Mouse (Mus musculus): ENCODE data around the gene Upk1a. TPM values are rescaled to one million over a fixed set of nuclear protein-coding genes. Genes with fewer than 3 reads are reported as not detected.

Upk1a gene
- polyA plus RNA-seq, 1 experiment from 2014 or later, result 2.0 TPM

GRCm38 (mm10) chr7:30556894-30557536 lies 55.6 kb downstream of the Upk1a start:
- H3K4me1 ChIP-seq (replicated peaks), result peaks cover 31% of the 10 kb centered on the region
- ATAC-seq (ENCODE audit: insufficient number of reproducible peaks, insufficient read depth, low FRiP score, low TSS enrichment, low read depth), result no peak
- no peaks in the 10 kb centered on the region for H3K9me3 ChIP-seq
- no peaks in the 10 kb centered on the region for H3K27me3 ChIP-seq
- no peak overlapping the region for H3K4me2 ChIP-seq
- WGBS, result 94% methylated on average over 18 of the region's 18 CpGs
- no peak overlapping the region for H3K9ac ChIP-seq (replicated peaks)
- peaks cover 39% of the 10 kb centered on the region for H3K36me3 ChIP-seq
- H3K4me3 ChIP-seq (replicated peaks), result 0 out of 2 replicates have a peak overlapping the region, but pooled peaks have one; percentile 3
- H3K27ac ChIP-seq, result no peak overlapping the region

- Histone ChIP-seq H3K9me3 (no peaks in the 10 kb centered on the region), H3K4me1 (replicated peaks) (peaks cover 25% of the 10 kb centered on the region), H3K36me3 (peaks cover 44% of the 10 kb centered on the region), H3K27me3 (no peaks in the 10 kb centered on the region), H3K4me3 (replicated peaks) (peak overlapping the region; percentile 52), H3K4me2 (peak overlapping the region; percentile 89), H3K27ac (no peak overlapping the region), H3K9ac (replicated peaks) (peak overlapping the region; percentile 75)
- WGBS, result 88% methylated on average over 22 of the region's 22 CpGs
- no peak for ATAC-seq (ENCODE audit: insufficient number of reproducible peaks, insufficient read depth, low FRiP score, low TSS enrichment, low read depth)
Observed at GRCm38 (mm10) chr7:30553810-30554584, 58.6 kb downstream of the Upk1a start.

Small RNA genes within 50 kb of the gene (microRNA-seq; reads per million reads assigned to microRNA genes)
- not detected for gene Mir3569

Other genes starting within 250 kb of the Upk1a start
- 14.1 and 19.6 TPM in 2 replicates for gene Tyrobp, start 199.1 kb downstream of the Upk1a start, polyA plus RNA-seq (2016; fragmentation: Nextera tagmentation; extraction: Ambion mirVana)
- gene Hcst, start 193.0 kb downstream of the Upk1a start, polyA plus RNA-seq (2016; fragmentation: Nextera tagmentation; extraction: Ambion mirVana), result 0.77 TPM in 1 of 2 replicates, not detected in the other
- 1.2 and 1.3 TPM in 2 replicates for gene Nfkbid, start 191.1 kb downstream of the Upk1a start, polyA plus RNA-seq (2016; fragmentation: Nextera tagmentation; extraction: Ambion mirVana)
- 32.5 and 33.9 TPM in 2 replicates for gene Aplp1, start 167.3 kb downstream of the Upk1a start, polyA plus RNA-seq (2016; fragmentation: Nextera tagmentation; extraction: Ambion mirVana)
- 0.29 and 0.65 TPM in 2 replicates for gene Kirrel2, start 155.2 kb downstream of the Upk1a start, polyA plus RNA-seq (2016; fragmentation: Nextera tagmentation; extraction: Ambion mirVana)
- 0.10 TPM in 1 of 2 replicates, not detected in the other for gene Nphs1, start 154.5 kb downstream of the Upk1a start, polyA plus RNA-seq (2016; fragmentation: Nextera tagmentation; extraction: Ambion mirVana)
- not detected in 2 replicates for gene Prodh2, start 119.2 kb downstream of the Upk1a start, polyA plus RNA-seq (2016; fragmentation: Nextera tagmentation; extraction: Ambion mirVana)
- gene Arhgap33, start 77.8 kb downstream of the Upk1a start, polyA plus RNA-seq (2016; fragmentation: Nextera tagmentation; extraction: Ambion mirVana), result 15.1 and 17.7 TPM in 2 replicates
- 9.5 and 10.9 TPM in 2 replicates for gene Hspb6, start 60.7 kb downstream of the Upk1a start, polyA plus RNA-seq (2016; fragmentation: Nextera tagmentation; extraction: Ambion mirVana)
- 15.3 and 16.0 TPM in 2 replicates for gene Proser3, start 60.5 kb downstream of the Upk1a start, polyA plus RNA-seq (2016; fragmentation: Nextera tagmentation; extraction: Ambion mirVana)
- 45.4 and 51.5 TPM in 2 replicates for gene Lin37, start 53.0 kb downstream of the Upk1a start, polyA plus RNA-seq (2016; fragmentation: Nextera tagmentation; extraction: Ambion mirVana)
- gene U2af1l4, start 49.5 kb downstream of the Upk1a start, polyA plus RNA-seq (2016; fragmentation: Nextera tagmentation; extraction: Ambion mirVana), result 87.8 and 89.9 TPM in 2 replicates
- 16.3 and 18.5 TPM in 2 replicates for gene Gm49396, start 49.5 kb downstream of the Upk1a start, polyA plus RNA-seq (2016; fragmentation: Nextera tagmentation; extraction: Ambion mirVana)
- 136 TPM in 2 replicates for gene Psenen, start 49.2 kb downstream of the Upk1a start, polyA plus RNA-seq (2016; fragmentation: Nextera tagmentation; extraction: Ambion mirVana)
- gene Igflr1, start 47.4 kb downstream of the Upk1a start, polyA plus RNA-seq (2016; fragmentation: Nextera tagmentation; extraction: Ambion mirVana), result 3.2 and 4.1 TPM in 2 replicates
- 11.0 and 12.1 TPM in 2 replicates for gene Kmt2b, start 24.1 kb downstream of the Upk1a start, polyA plus RNA-seq (2016; fragmentation: Nextera tagmentation; extraction: Ambion mirVana)
- gene Zbtb32, start 13.9 kb downstream of the Upk1a start, polyA plus RNA-seq (2016; fragmentation: Nextera tagmentation; extraction: Ambion mirVana), result 0.25 and 0.38 TPM in 2 replicates
- 783 and 848 TPM in 2 replicates for gene Cox6b1, start 13.3 kb upstream of the Upk1a start, polyA plus RNA-seq (2016; fragmentation: Nextera tagmentation; extraction: Ambion mirVana)
- not detected in 2 replicates for gene Etv2, start 23.0 kb upstream of the Upk1a start, polyA plus RNA-seq (2016; fragmentation: Nextera tagmentation; extraction: Ambion mirVana)
- 150 and 155 TPM in 2 replicates for gene Rbm42, start 37.5 kb upstream of the Upk1a start, polyA plus RNA-seq (2016; fragmentation: Nextera tagmentation; extraction: Ambion mirVana)
- gene Haus5, start 52.1 kb upstream of the Upk1a start, polyA plus RNA-seq (2016; fragmentation: Nextera tagmentation; extraction: Ambion mirVana), result 64.3 and 70.0 TPM in 2 replicates
- not detected in 2 replicates for gene Pmis2, start 58.8 kb upstream of the Upk1a start, polyA plus RNA-seq (2016; fragmentation: Nextera tagmentation; extraction: Ambion mirVana)
- not detected in 2 replicates for gene 2200002J24Rik, start 86.1 kb upstream of the Upk1a start, polyA plus RNA-seq (2016; fragmentation: Nextera tagmentation; extraction: Ambion mirVana)
- gene Atp4a, start 99.4 kb upstream of the Upk1a start, polyA plus RNA-seq (2016; fragmentation: Nextera tagmentation; extraction: Ambion mirVana), result 0.50 and 0.60 TPM in 2 replicates
- 158 and 162 TPM in 2 replicates for gene Tmem147, start 116.7 kb upstream of the Upk1a start, polyA plus RNA-seq (2016; fragmentation: Nextera tagmentation; extraction: Ambion mirVana)
- 0.51 and 0.71 TPM in 2 replicates for gene Gapdhs, start 130.8 kb upstream of the Upk1a start, polyA plus RNA-seq (2016; fragmentation: Nextera tagmentation; extraction: Ambion mirVana)
- gene Sbsn, start 138.6 kb upstream of the Upk1a start, polyA plus RNA-seq (2016; fragmentation: Nextera tagmentation; extraction: Ambion mirVana), result 1.7 and 2.3 TPM in 2 replicates
- not detected in 2 replicates for gene Dmkn, start 150.9 kb upstream of the Upk1a start, polyA plus RNA-seq (2016; fragmentation: Nextera tagmentation; extraction: Ambion mirVana)
- gene Krtdap, start 175.0 kb upstream of the Upk1a start, polyA plus RNA-seq (2016; fragmentation: Nextera tagmentation; extraction: Ambion mirVana), result not detected in 2 replicates
- not detected in 2 replicates for gene Ffar2, start 210.9 kb upstream of the Upk1a start, polyA plus RNA-seq (2016; fragmentation: Nextera tagmentation; extraction: Ambion mirVana)
- not detected in 2 replicates for gene Ffar3, start 243.3 kb upstream of the Upk1a start, polyA plus RNA-seq (2016; fragmentation: Nextera tagmentation; extraction: Ambion mirVana)
- gene Ffar1, start 248.7 kb upstream of the Upk1a start, polyA plus RNA-seq (2016; fragmentation: Nextera tagmentation; extraction: Ambion mirVana), result not detected in 2 replicates